Mouse (Mus musculus) embryo, embryonic 11 days (tissue): Measurements from ENCODE around the gene Gm4559.
"Not testable (repeated sequence)": the region's sequence is repeated elsewhere in the genome, so short reads cannot be mapped to it uniquely, and the experiment has no call there.

Experiments used
- DNase-seq: peaks from one replicate; pipeline ENCODE4 v3.0.0-alpha.2; 2015

Gene Gm4559

DNA sequence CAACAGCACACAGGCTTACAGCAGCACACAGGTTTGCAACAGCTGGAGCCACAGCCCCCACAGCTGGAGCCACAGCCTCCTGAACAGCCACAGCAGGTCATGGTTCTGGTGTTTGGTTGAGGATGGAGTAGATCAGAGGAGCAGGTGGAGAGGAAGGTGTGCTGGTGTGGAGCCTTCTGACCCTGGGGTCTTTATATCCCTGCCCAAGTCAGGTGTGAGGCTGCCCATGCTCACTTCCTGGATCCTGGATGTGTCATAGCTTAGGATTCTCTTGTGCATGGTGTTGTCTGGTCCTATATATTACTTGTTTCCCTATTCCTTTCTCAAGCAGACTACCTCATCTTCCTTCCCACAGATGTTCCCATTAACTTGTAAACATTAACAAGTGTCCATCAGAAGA lies at the start of gene Gm4559:
Gm4559 (minus strand) TSS at position 101 of the 400 bp plus-strand sequence.
- DNase-seq: not testable (repeated sequence)

DNA sequence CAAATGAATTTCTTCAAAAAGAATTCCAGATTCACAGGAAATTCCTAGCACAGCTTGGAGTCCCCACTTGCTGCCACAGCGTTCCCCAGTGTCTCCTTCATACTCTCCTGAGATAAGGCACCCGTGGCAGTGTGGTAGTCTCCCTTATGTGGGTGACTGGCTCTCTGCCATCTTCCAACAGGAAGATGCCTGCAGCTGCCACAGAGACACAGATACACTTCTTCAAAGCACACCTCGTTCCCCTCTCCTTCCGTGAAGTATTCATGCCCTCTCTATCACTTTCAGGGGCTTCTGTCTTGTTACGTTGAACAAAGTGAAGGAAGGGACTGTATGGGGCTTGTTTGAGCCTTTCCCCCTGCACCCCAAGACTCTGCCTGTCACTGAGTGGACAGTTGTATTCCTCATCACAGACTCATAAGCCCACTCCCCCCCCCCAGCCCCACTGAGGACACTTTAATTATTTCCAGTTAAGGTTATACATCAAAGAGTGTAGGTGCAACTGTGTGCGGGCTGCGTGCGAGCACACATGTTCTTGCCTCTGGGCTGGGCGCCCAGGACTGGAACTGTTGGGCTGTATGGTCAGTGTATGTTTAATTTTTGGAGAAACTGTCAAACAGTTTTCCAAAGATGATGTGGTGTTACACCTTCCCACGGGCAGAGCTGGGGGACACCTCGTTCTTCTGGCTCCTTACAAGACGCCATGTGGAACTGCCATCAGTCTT lies 49.4 kb upstream of the Gm4559 start:
- DNase-seq: no peak

DNA sequence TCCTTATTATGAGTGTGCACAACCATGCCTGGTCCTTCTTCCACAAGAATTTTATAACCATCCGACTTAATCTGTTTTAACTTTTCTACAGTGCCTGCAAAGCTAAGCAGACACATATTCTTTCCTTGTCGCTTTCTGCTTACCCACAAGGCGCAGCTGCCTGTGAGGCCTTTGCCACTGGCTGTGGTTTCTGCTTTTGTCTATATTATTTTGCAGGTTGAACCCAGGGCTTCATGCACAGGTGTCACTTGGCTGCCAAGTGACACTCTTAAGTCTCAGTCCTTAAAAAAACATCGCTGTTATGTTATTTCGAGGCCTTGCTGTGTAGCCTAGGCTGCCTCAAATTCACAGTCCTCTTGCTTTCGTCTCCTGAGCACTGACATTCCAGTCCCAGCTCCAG lies 48.5 kb upstream of the Gm4559 start:
- no peak for DNase-seq

DNA sequence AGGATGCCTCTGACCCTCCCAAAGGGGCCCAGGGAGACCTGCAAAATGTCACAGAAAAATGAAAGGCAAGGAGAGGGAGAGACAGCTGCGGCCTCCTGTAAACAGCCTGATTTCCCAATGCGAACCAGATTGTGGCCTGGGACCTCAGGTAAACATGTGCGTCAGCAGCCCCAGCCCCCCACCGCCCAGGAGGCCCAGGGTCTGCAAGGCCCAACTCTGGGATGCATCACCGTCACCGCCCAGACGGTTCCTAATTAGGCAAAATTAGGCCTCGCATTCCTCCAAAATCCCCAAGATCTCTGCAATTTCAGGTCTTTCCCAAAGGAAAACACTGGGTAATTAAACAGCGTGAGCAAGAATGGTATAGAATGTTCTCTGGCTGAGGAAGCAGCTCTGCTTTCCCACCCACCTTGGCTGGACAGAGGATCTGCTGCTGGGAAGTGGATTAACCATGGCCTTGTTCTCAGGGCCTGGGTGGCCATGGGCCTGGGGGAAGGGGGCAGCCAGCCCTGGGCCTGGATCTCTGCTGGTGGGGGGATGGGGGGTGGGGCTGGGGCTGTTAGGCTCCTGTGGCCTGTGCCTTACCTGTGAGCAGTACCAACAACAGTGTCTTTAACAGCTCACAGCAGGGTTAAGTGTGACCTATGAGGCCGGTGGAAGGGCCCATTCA lies 47.6 kb upstream of the Gm4559 start:
- not testable (repeated sequence) for DNase-seq

DNA sequence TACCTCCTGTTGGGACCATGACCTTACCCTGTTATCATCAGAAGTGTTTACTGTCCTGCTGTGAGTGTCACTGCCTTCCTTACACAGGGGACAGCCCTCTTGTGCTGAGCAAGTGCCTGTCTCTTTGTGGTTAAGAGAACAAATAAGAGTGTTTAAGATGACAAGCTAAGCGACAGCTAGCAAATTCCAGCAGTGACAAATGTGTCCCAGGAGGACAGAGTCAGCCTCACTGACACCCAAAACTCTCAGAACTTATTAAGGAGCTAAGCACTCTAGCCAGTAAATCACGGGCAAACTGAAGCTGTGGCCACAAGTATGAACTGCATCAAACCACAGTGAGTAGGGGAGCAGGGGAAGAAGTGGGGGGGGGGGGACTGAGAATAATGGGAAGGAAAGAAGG lies 46.7 kb upstream of the Gm4559 start:
- DNase-seq: peak; percentile 31

DNA sequence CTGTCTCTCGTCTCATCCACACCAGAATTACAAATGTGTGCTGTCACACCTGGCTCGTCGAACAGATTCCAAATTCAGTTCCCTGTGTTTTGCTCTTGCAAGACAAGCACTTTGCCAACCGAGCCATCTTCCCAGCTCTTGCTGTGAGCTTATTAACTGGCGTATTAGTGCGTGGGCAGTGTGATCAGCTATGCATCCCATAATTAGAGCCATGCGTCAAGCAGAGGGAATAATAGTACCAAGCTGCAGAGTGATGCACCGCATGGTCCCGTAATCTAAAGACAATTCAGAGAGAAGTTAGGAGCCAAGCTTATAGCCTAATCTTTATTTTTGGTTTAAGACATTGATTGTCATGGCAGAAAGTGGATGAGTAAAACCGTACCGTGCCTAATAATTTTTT lies 45.0 kb upstream of the Gm4559 start:
- no peak for DNase-seq

DNA sequence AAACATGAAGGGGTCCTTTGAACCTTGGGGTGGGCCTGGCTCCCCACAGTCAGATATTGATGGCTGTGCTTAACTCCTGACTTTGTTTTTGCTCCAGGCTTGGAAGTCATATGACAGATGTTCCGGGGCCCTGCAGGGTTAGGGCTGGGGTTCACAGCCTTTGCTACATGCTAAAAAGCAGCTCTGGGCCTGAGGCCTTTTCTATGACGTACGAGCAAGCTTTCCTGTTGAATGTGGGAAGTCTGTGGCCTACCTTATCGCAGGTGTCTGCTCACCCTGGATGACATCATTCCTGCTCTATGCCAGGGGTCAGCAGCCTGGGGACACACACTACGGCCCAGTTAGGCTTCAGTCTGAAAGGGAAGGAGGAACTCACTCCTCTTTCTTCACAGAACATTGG lies 43.1 kb upstream of the Gm4559 start:
- DNase-seq: peak; percentile 24

DNA sequence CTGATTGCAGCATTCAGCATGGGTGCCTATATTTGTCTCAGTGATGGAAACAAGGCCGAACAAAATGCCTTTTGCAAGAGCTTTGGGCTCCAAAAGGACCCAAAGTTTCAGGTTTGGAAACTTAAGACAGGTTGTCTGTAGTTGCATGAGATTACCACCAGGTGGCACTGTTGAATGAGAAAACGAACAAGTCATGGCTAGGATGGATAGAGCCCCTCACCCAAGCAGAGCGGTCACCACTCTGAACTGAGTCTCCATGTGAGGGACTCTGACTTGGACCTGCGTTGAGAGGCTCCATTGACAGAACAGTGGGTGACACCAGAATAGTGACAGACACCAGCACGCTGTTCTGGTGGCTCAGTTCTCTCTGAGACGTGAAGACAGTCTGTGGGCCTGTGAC lies 42.4 kb upstream of the Gm4559 start:
- DNase-seq: peak; percentile 75

DNA sequence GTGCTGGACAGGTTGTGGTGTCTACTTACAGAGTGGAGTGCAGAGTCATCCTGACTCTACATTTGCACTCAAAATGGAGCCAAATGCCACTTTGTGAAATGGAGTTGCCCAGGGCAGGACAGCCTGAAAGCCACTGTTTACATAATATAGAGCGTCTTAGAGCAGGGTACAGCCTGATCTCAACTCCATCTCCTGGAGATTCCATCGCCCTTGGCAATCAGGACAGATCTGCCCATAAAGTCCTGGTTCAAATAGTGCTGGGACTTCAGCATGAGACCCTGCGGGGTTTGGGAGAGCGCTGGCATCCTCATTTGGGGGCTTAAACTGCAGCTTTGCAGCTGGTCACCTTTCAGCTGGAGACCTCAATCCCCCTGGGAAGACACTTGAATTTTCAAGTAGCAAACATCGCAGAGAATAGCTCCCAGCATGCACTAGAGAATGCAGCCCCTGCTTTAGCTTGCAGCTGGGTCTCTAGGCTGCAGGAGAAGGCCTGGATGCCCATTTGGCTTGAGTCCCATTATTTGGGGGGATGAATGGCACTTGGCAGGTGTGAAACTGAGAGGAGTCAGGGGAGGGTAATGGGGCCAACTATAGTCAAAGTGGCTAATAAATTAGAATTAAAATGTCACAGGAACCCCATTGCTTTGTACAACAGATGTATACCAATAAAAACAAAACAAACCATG lies 40.6 kb upstream of the Gm4559 start:
- no peak for DNase-seq

DNA sequence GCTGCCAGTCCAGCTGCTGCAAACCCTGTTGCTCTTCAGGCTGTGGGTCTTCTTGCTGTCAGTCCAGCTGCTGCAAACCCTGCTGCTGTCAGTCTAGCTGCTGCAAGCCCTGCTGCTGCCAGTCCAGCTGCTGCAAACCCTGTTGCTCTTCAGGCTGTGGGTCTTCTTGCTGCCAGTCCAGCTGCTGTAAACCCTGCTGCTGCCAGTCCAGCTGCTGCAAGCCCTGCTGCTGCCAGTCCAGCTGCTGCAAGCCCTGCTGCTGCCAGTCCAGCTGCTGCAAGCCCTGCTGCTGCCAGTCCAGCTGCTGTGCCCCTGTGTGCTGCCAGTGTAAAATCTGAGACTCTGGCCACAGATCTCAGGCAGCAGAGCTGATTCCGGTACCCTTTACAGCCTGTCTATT lies 29.8 kb upstream of the Gm4559 start:
- not testable (repeated sequence) for DNase-seq

DNA sequence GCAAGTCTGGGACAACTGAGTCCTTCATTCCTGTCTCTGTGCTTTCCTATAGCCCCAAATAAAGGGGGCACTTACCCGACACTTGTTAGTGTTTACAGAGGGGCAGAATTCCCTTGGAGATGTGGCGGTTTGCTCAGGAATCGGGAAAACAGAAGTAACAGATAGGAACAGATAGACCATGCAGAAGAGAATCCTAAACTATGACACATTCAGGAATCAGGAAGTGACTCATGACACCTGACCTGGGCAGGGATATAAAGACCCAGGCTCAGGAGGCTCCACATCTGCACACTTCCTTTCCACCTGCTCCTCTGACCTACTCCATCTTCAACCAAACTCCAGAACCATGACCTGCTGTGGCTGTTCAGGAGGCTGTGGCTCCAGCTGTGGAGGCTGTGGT lies 29.1 kb upstream of the Gm4559 start, which contains the start of gene Krtap5-4:
Krtap5-4 (plus strand) TSS at position 301 of the 400 bp plus-strand sequence.
- no peak for DNase-seq

DNA sequence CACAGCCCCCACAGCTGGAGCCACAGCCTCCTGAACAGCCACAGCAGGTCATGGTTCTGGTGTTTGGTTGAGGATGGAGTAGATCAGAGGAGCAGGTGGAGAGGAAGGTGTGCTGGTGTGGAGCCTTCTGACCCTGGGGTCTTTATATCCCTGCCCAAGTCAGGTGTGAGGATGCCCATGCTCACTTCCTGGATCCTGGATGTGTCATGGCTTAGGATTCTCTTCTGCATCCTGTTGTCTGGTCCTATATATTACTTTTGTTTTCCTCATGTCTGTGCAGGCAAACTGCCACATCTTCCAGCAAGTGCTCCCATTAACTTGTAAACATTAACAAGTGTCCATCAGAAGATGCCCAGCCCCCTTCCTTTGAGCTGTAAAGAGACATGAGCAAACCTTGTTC lies 22.9 kb upstream of the Gm4559 start, which contains the start of gene Krtap5-1:
Krtap5-1 (minus strand) TSS at position 101 of the 400 bp plus-strand sequence.
- DNase-seq: not testable (repeated sequence)

DNA sequence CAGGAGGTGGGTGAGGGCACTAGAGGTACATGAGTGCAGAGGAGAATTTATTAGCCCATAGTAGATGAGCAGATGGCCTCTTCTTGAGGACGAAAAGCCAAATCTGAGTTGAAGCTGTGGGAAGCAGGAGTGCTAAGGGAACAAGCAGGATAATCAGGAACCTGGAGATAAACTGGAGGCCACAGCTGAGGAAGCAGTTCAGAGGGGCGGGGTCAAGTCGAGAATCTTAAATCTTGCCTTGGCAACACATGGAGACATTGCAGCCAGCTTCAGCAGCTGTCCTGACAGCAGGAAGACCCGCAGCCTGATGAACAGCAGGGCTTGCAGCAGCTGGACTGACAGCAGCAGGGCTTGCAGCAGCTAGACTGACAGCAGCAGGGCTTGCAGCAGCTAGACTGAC lies 21.9 kb upstream of the Gm4559 start:
- not testable (repeated sequence) for DNase-seq

DNA sequence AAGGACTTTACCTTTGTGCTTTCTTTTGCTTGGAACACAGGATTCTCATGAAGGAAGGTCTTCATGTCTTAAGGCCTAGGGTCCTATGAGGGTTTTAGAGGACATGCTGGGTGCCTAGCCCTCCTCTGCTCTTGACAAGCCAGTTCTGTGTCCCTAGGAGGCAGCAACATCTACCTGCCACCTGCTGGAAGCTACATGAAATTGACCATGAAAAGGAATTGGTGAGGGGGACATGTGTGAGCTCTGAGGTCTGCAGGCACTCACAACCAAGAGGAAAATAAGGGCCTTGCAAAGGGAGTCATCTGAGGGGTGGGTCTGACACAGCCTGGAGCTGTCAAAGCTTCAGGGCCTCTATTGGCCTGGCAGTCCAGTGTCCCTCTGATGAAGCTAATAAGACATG lies 21.3 kb upstream of the Gm4559 start:
- no peak for DNase-seq

DNA sequence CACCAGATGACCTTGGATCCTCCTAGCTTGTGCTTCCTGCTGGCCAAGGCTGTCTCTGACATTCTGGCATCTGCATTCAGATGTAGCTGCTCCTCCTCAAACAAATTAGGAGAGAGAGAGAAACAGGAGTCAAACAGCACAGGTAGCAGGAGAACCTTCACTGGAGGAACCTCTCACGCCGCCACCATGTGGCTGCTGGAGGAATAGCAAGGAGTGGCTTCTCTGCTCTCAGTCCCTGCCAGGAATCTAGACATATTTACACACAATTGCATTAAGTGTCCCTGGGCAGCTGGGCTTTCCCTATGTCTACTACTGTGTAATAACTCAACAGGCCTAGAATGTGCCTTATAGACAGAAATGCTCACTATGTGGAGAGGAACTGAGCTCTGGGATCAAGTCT lies 19.7 kb upstream of the Gm4559 start:
- peak; percentile 49 for DNase-seq

DNA sequence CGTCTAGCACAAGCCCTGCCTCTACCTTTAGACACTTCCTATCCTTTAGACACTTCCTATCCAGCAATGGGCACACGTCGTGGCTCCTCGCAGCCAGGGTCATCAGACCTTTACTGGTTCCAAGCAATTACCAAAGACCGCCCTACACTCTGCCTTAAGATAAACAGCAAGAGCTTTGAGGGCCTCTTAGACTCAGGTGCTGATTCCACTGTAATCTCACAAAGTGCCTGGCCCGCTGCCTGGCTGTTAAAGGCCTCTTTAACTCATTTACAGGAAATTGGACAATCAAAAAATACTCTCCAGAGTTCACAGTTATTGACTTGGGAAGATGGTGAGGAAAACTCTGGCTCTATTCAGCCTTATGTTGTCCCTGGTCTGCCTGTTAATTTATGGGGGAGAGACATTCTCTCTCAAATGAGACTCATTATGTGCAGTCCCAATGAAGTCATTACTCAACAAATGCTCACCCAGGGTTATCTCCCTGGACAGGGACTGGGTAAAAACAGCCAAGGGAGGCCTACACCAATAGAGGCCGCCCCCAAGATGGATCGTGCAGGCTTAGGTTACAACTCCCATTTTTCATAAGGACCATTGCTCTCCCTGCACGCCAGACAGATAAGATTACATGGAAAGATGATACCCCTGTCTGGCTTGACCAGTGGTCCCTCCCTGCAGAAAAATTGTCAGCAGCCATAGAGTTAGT lies 11.9 kb upstream of the Gm4559 start:
- DNase-seq: peak; percentile 22

DNA sequence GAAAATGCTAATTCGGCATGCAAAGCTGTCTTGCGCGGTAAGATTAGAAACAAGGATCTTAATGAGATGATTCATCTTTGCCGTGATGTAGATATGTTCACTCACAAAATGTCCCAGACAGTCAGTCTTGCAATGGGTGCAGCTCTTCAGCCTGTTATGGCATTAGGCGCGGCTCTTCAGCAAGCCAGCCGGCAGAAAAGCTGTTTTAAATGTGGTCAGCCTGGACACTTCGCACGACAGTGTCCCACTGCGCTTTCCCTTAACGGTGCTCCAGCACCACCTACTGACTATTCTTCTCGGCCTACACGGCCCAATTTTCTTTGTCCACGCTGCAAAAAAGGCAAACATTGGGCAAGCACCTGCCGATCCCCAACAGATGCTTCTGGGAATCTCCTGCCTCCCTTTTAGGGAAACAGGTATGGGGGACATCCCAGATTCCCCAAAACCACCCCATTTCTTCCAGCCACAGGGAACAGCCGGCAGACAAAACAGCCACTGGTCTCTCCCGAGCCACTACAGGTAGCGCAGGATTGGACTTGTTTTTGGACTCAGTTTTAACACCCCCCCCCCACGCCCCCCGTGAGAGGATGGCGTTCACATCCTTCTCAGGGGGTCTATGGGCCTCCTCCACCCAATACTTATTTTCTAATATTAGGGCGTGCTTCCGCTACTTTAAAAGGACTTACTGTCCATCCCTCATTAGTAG lies 11.1 kb upstream of the Gm4559 start:
- peak; percentile 77 for DNase-seq

DNA sequence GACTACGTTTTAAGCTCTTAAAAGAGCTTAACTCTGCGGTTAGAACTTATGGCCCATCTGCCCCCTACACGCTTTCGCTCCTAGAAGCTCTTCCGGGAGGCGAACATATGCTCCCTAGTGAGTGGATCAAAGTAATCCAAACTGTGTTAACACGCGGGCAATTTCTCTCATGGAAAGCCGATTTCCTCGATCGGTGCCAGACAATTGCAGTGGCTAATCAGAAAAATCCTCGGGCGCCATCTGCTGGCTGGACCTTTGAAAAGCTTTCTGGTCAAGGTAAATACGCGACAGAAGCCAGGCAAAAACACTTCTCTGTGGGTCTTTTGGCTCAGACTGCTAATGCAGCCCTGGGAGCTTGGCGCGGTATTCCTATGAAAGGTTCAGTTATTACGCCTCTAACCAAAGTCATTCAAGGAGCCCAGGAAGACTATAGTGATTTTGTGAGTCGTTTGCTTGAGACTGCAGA lies 10.5 kb upstream of the Gm4559 start:
- peak; percentile 97 for DNase-seq

DNA sequence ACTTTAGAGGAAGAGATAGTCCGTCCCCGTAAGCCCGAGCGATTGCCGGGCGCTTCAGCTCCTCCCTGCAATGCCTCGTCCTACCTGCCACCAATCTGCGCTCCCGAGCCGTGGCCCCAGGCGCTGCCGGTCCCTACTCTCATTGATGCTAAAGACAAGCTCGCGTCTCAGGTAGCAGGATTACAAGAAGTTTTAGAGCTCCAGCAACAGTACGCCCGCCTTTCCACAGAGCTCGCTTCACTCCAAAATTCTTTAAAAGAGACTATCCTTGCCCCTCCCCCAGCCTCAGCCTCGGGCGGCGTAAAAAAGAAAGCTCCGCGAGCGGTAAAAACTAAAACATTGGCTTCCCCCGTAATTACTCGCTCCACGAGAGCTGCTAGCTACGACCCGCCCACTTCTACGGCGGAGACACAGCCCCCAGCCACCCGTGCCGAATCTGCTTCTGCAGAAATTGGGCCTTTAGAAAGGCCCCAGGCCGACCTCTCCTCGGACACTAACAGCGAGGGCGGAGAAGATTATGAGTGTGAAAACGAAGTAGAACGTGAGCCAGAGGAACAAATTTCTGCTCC lies 9.9 kb upstream of the Gm4559 start:
- DNase-seq: peak; percentile 85

DNA sequence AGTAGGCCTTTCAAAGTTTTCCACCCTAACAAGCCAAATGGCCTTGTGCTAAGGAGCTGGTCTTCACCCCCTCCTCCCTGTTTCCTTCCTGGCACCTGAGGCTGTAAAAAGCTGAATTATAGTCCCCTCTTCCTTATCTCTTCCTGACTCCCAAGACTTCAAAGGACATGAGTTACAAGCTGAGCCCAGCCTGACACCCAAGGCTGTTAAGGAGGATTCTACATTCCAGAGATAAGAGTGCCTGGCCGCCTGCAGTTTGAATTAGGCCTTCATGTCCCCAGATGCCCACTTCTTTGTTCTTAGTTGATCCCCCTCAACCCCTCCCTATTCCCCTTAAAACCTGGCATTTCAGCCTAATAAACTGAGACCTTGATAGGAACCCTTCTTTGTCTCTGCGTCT lies 8.7 kb upstream of the Gm4559 start:
- DNase-seq: not testable (repeated sequence)

DNA sequence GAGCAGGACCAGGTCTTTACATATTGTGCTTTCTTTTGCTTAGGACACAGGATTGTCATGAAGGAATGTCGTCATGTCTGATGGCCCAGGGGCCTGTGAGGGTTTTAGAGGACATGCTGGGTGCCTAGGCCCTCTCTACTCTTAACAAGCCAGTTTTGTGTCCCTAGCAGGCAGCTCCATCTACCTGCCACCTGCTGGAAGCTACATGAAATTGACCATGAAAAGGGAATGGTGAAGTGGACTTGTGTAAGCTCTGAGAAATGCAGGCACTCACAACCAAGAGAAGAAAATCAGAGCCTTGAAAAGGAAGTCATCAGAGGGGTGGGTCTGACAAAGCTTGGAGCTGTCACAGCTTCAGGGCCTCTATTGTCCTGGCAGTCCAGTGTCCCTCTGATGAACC lies 5.1 kb upstream of the Gm4559 start:
- not testable (repeated sequence) for DNase-seq

DNA sequence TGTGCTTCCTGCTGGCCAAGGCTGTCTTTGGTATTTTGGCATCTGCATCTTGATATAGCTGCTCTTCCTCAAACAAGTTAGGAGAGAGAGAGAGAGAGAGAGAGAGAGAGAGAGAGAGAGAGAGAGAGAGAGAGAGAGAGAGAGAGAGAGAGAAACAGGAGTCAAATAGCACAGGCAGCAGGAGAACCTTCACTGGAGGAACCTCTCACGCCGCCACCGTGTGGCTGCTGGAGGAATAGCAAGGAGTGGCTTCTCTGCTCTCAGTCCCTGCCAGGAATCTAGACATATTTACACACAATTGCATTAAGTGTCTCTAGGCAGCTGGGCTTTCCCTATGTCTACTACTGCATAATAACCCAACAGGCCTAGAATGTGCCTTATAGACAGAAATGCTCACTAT lies 4.0 kb upstream of the Gm4559 start:
- peak; percentile 73 for DNase-seq
